Mouse (Mus musculus) embryonic fibroblast, embryonic 13.5 days (primary cell): ENCODE results near the gene Tbcd.

Experiments
- CTCF ChIP-seq: IDR thresholded peaks from 2 replicates; pipeline ENCODE4 v1.5.1; 2011; ENCODE audit warnings: mild to moderate bottlenecking, control low read depth, low read length, moderate library complexity, borderline replicate concordance; ENCODE audit not compliant: insufficient read depth
- POLR2A ChIP-seq: IDR thresholded peaks from 2 replicates; pipeline ENCODE4 v1.6.1; 2011; ENCODE audit warnings: low read depth, mild to moderate bottlenecking, control low read depth, low read length, moderate library complexity

GRCm38 (mm10) chr11:121474831-121475230, 23.1 kb downstream of the Tbcd start:
- TF ChIP-seq POLR2A: no peak
- TF ChIP-seq CTCF: no peak
